Mouse (Mus musculus) hindbrain, embryonic 10.5 days (tissue): Measurements from ENCODE around the gene Cacna1a. TPM values are rescaled to one million over a fixed set of nuclear protein-coding genes. Genes with fewer than 3 reads are reported as not detected.

Experiments
- DNase-seq: peaks from one replicate; pipeline ENCODE4 v3.0.0-alpha.2; 2017; ENCODE audit warnings: low spot score
- H3K27ac ChIP-seq: fragments of 300-500 bp; sonication (generic); 2 replicates; pipeline ENCODE4 v1.5.1; 2016; ENCODE audit warnings: mild to moderate bottlenecking, moderate library complexity
- H3K27me3 ChIP-seq: fragments of 300-500 bp; sonication (generic); 2 replicates; pipeline ENCODE4 v1.6.1; 2016; ENCODE audit warnings: mild to moderate bottlenecking; ENCODE audit not compliant: poor library complexity, insufficient read depth, severe bottlenecking
- H3K36me3 ChIP-seq: fragments of 300-500 bp; sonication (generic); 2 replicates; pipeline ENCODE4 v1.6.1; 2016; ENCODE audit warnings: mild to moderate bottlenecking, moderate library complexity
- H3K4me1 ChIP-seq: fragments of 300-500 bp; sonication (generic); replicated peaks from 2 replicates; pipeline ENCODE4 v1.6.1; 2016; ENCODE audit warnings: mild to moderate bottlenecking
- H3K4me3 ChIP-seq: fragments of 300-500 bp; sonication (generic); 2 replicates; pipeline ENCODE4 v1.5.1; 2016; ENCODE audit warnings: mild to moderate bottlenecking, moderate library complexity
- H3K9me3 ChIP-seq: fragments of 300-500 bp; sonication (generic); 2 replicates; pipeline ENCODE4 v1.6.1; 2016; ENCODE audit warnings: mild to moderate bottlenecking, moderate library complexity
- WGBS: fragments of 180-500 bp; shearing (Covaris S2); methylation state at CpG from one replicate; pipeline ENCODE4 v1.1.7; 2016; 5-methylcytosine and 5-hydroxymethylcytosine counted together
- polyA plus RNA-seq: library from polyadenylated mRNA; unstranded; fragments of >200 nt; fragmentation: Nextera tagmentation; extraction: Ambion mirVana; gene quantifications from 2 replicates; pipeline ENCODE4 v1.2.1, GENCODE M21; 2016

Cacna1a gene
- polyA plus RNA-seq, 1 experiment from 2014 or later: 7.3 TPM

DNA sequence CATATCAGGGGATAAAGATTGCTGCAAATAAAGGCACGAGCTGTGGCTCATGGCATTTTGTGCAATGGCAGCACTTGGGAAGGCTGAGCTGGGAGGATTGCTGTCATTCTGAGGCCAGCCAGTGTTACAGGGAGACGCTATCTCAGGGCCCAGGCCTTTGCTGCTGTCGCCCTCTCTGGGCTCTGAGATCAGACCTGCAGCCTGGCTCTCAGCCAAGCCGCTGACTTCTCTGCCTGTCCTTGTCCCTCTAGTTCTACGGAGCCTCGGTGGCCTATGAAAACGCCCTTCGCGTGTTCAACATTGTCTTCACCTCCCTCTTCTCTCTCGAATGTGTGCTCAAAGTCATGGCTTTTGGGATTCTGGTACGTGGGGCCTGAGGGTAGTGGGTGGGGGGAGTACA lies 200.3 kb downstream of the Cacna1a start:
- Histone ChIP-seq H3K4me3 (no peak overlapping the region), H3K36me3 (peaks cover 13% of the 10 kb centered on the region; the same call in 1 of the 2 replicates), H3K27ac (no peak overlapping the region), H3K9me3 (no peaks in the 10 kb centered on the region), H3K27me3 (peaks cover 3% of the 10 kb centered on the region; the same call in 1 of the 2 replicates), H3K4me1 (peaks cover 5% of the 10 kb centered on the region)
- WGBS: 84% methylated on average over 11 of the region's 11 CpGs
- DNase-seq: no peak

DNA sequence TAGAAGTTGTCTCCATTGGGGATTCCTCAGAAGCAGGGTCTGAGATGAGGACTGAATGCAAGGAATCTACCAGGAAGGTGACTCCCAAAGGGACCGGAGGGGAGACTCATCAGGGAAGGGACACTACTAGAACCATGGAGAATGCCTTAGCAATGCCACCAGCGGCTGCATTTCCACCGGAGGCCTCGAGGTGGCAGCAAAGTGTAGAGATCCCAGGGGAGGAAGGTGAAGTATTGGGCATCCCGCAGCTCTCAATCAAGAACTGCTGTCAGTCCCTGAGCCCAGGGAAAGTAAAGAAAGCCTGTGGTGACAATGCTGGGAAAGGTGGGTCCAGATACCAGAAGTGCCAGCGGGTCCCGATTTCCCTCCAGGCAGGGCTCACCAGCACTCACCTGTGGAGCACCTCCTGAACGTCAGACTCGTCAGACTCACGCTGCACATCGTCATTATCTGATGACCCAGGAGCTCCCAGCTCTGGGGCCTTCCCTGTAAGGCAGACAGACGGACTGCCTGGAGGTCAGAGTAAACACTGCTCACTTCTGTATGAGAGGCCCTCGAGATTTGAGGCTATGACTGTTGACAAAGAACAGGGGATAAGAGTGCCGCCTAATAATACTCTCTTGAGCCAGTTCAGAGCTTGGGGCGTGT lies 203.9 kb downstream of the Cacna1a start:
- H3K36me3 ChIP-seq: peaks cover 2% of the 10 kb centered on the region; the same call in 1 of the 2 replicates

DNA sequence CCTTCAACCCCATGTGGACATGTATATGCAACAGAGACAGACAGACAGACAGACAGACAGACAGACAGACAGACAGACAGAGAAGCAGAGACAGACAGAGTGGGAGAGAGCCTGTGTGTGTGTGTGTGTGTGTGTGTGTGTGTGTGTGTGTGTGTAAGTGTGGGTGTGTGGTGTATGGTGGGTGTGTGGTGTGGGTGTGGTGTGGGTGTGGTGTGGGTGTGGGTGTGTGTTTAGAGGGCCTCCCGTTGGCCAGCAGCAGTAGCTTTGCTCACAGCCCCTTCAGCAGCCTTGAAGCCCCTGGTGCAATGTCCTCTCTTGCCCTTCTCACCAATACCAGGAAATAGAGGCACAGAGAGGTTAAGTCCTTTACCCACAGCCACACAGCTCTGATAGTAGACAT lies 204.9 kb downstream of the Cacna1a start:
- Histone ChIP-seq H3K9me3 (no peaks in the 10 kb centered on the region), H3K4me3 (no peak overlapping the region), H3K4me1 (peaks cover 14% of the 10 kb centered on the region), H3K27ac (no peak overlapping the region), H3K27me3 (peaks cover 15% of the 10 kb centered on the region), H3K36me3 (no peaks in the 10 kb centered on the region)
- WGBS: 75% methylated on average over 1 of the region's 1 CpGs
- DNase-seq: no peak

More for the DNA sequence above, 203.9 kb downstream of the Cacna1a start:
- no peak overlapping the region for H3K27ac ChIP-seq
- peak; percentile 77 for DNase-seq
- peaks cover 7% of the 10 kb centered on the region for H3K27me3 ChIP-seq
- H3K9me3 ChIP-seq: no peaks in the 10 kb centered on the region
- H3K4me1 ChIP-seq: peaks cover 14% of the 10 kb centered on the region
- WGBS: 25% methylated on average over 15 of the region's 15 CpGs
- H3K4me3 ChIP-seq: no peak overlapping the region

DNA sequence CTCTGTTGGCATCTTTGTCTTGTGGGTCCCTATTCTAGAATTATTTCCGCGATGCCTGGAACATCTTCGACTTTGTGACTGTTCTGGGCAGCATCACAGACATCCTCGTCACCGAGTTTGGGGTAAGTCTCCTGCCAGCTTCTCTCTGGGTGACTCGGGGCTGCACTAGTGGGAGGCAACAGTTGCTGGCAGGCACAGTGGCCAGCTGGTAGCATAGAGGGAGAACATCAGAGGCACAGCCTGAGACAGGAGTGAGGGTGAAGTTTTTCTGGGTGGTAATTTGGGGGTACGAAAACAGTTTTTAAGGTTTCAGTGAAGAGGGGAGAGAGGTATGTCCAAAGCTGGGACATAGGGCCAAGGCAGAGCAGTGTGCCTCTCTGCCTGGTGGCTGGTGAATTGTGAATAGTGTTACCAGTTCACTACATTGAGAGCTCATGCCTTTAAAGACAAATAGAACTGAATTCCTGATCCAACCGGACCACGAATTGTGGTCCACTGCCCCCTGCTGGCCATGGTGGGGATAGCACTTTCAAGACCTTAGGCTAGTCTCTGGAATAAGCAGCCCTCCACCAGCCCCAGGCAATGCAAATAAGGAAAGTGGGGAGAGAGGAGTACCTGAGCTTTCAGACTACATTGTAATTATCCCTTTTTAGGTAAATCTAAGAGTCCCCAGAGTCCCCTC lies 206.0 kb downstream of the Cacna1a start:
- Histone ChIP-seq H3K9me3 (no peaks in the 10 kb centered on the region), H3K4me1 (peaks cover 20% of the 10 kb centered on the region), H3K27ac (no peak overlapping the region; the same call in 1 of the 2 replicates), H3K4me3 (no peak overlapping the region), H3K27me3 (peaks cover 25% of the 10 kb centered on the region), H3K36me3 (no peaks in the 10 kb centered on the region)
- 71% methylated on average over 9 of the region's 9 CpGs for WGBS
- DNase-seq: peak; percentile 85

DNA sequence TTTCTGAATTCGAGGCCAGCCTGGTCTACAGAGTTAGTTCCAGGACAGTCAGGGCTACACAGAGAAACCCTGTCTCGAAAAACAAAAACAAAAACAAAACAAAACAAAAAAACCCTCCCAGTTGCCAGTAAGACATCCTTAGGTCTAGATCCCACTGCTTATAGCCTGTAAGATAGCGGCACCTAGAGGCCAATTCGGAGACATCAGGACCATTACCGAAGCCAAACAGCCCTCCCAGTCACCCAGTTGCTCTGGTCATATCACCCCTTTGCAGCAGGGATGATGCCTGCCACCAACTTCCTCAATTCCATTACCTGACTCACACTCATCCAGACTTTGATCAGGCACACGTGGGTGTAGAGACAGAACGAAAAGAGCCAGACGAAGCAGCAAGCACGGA lies 207.4 kb downstream of the Cacna1a start:
- WGBS: 20% methylated on average over 9 of the region's 9 CpGs

DNA sequence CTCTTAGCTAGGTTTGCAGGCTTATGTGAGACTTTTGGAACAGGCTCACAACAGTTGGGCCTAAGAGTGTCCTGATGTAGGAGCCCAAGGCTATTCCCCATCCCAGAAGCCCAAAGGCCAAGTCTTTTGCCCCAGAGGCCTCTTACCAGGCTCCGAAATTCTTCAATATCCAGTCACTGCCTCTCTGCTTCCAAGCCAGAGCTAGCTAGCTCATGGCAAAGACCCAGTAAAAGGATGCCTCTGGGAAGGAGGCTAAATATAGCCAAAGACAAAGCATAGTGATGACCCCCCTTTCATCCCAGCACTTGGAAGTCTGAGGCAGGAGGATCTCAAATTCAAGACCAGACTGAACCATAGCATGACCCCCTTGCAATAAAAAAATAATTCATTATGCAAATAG lies 211.2 kb downstream of the Cacna1a start:
- peaks cover 5% of the 10 kb centered on the region; the same call in 1 of the 2 replicates for H3K36me3 ChIP-seq
- H3K9me3 ChIP-seq: no peaks in the 10 kb centered on the region
- H3K27ac ChIP-seq: no peak overlapping the region
- DNase-seq: no peak
- peaks cover 38% of the 10 kb centered on the region for H3K4me1 ChIP-seq
- no peak overlapping the region for H3K4me3 ChIP-seq
- peaks cover 64% of the 10 kb centered on the region for H3K27me3 ChIP-seq
- 92% methylated on average over 1 of the region's 1 CpGs for WGBS

More for the DNA sequence above, 207.4 kb downstream of the Cacna1a start:
- peak; percentile 56 for DNase-seq
- Histone ChIP-seq H3K4me1 (peaks cover 34% of the 10 kb centered on the region), H3K36me3 (no peaks in the 10 kb centered on the region), H3K9me3 (no peaks in the 10 kb centered on the region), H3K27ac (no peak overlapping the region), H3K27me3 (peaks cover 38% of the 10 kb centered on the region), H3K4me3 (no peak overlapping the region)

DNA sequence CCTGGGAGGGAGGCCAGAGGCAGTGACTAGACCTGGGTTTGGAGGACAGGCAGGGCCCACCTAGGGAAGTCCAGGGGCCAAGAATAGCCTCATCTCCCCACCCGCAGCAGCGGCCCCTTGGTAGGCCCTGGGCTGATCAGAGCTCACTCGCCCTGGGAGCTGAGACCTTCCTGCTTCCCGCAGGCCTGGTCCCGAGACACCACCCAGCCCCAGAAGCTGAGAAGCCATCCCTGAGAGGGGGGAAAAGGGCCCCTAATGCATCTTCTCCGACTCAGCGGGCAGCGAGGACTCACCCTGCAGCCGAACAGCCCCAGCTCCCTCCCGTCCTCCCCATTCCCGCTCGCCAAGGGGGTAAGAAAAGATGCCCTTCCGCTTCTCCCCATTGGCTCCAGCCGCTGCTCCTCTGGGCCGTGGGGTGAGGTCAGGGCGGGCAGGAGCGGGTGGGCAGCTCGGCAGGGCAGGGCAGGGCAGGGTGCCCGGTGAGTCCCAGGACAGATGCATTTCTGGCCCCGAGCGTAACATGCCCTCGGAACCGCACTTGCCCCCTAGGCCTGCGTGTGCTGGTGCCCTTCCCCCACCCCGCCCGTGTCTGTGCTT lies 212.2 kb downstream of the Cacna1a start:
- H3K4me3 ChIP-seq: peak overlapping the region; percentile 51
- H3K36me3 ChIP-seq: peaks cover 5% of the 10 kb centered on the region; the same call in 1 of the 2 replicates
- DNase-seq: peak; percentile 53
- 4% methylated on average over 26 of the region's 26 CpGs for WGBS
- H3K27me3 ChIP-seq: peaks cover 64% of the 10 kb centered on the region
- H3K9me3 ChIP-seq: no peaks in the 10 kb centered on the region
- H3K4me1 ChIP-seq: peaks cover 34% of the 10 kb centered on the region
- peak overlapping the region; percentile 88 for H3K27ac ChIP-seq

DNA sequence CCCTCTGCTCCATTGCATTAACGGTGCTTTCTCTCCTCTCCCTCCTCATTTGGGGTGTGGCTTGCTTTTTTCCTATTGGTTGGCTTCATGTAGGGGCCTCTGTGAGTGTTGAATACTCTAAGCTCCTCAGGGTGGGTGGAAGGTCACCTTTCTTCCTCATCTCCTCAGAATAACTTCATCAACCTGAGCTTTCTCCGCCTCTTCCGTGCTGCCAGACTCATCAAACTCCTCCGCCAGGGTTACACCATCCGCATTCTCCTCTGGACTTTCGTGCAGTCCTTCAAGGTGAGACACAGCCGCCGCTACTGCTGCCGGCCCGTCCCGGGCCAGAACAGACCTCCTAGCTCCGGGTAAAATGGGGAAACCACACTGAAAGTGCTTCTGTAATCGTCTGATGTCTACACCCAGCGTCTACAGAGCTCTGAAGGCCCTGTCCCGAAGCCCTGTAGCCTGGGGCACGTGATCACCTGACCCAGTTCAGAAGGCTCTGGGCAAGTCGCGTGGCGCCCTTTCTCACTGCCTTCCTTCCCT lies 213.0 kb downstream of the Cacna1a start:
- H3K9me3 ChIP-seq: no peaks in the 10 kb centered on the region
- peaks cover 64% of the 10 kb centered on the region for H3K27me3 ChIP-seq
- H3K27ac ChIP-seq: peak overlapping the region; percentile 88
- peak; percentile 29 for DNase-seq
- peaks cover 5% of the 10 kb centered on the region; the same call in 1 of the 2 replicates for H3K36me3 ChIP-seq
- peak overlapping the region; percentile 51 for H3K4me3 ChIP-seq
- H3K4me1 ChIP-seq: peaks cover 34% of the 10 kb centered on the region
- WGBS: 4% methylated on average over 19 of the region's 19 CpGs

DNA sequence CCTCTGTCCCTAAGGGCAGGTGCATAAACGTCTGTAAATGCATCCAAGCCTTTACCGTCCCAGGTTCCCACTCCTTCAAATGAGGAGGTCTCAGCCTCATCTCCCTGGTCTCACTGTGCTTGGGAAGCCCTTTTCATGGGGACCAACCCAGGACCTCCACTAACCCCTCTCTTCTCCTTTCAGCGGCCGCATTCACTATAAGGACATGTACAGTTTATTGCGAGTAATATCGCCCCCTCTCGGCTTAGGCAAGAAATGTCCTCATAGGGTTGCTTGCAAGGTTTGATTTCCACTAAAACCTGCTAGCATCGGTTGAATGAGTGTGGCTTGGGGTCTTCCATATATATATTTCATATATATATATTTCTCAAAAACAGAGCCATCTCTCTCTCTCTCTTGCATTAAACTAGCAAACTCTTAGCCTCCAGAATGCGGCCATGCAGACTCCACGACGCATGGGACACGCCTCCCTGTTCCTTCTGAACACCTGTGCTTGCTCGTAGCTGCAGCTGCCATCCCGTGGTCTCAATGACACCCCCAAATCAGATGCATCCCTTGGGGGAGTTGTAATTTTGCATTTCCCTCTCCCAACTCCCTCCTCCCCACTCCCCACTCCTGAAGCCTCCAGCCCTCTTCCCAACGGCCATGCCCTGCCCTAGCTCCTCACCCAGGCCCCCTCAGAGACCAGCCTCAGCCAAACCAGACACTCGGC lies 226.4 kb downstream of the Cacna1a start:
- no peak overlapping the region; the same call in 1 of the 2 replicates for H3K27ac ChIP-seq
- 34% methylated on average over 16 of the region's 16 CpGs for WGBS
- no peak overlapping the region for H3K4me3 ChIP-seq
- peaks cover 44% of the 10 kb centered on the region for H3K27me3 ChIP-seq
- H3K9me3 ChIP-seq: no peaks in the 10 kb centered on the region
- H3K36me3 ChIP-seq: no peaks in the 10 kb centered on the region
- DNase-seq: peak; percentile 41
- H3K4me1 ChIP-seq: peaks cover 29% of the 10 kb centered on the region

DNA sequence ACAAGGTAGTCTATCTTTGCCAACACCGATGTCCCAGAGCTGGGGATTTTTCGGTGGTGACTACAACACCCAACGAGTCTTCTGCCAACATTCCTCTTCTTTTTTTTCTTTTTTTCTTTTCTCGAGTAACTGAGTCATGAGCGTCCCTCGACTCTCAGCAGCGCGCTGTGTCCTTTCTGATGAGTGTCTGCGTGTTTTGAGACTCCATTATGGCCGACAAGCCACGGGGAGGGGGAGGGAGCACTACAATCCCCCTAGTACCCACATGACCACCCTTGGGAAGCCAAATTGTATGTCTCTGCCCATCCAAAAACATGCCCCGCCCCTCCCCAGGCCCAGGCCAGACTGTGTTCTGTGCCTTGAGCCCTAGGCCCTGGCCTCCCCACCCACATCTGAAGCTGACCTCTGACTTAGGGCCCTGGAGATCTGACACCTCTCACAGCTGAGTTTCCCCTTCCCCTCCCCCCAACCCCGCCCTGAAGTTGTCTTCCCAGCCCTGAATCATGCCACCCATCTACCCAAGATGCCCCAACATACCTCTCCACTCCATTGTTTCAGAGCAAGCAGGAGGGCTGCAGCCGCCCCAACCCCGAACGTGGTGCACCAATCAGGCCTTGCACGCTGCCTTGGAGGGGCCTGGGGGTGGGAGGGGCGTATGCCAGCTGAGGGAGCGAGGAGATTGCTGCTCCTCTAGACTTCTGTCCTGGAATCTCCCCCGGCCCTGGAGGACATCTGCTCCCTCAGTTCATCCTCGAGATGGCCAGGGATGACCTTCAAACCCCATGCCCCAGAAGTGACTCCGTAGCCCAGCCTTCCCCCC lies 227.6 kb downstream of the Cacna1a start:
- H3K27me3 ChIP-seq: peaks cover 49% of the 10 kb centered on the region
- peaks cover 29% of the 10 kb centered on the region for H3K4me1 ChIP-seq
- 19% methylated on average over 22 of the region's 22 CpGs for WGBS
- H3K36me3 ChIP-seq: no peaks in the 10 kb centered on the region
- no peaks in the 10 kb centered on the region for H3K9me3 ChIP-seq
- peak overlapping the region; percentile 77 for H3K27ac ChIP-seq
- DNase-seq: peak; percentile 31
- H3K4me3 ChIP-seq: 0 out of 2 replicates have a peak overlapping the region, but pooled peaks have one; percentile 3

DNA sequence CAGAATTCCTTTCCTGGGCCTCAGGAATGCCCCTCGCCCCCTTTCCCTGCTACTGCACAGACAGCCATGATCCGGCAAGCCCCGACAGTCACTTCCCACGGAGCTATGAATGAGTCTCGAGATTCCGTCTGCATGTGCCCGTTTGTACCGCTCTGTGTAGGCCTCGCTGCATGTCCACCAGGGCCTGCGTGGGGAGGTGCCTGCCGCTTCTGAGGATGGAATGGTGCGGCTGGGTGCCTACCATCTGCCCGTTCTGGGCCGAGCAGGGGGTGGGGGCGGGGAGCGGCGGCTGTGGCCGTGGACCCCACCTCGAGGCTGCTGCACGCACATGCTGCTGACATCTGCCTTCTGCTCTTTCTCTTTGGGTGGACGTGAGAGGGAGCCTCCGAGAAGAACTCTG lies 228.8 kb downstream of the Cacna1a start:
- Histone ChIP-seq H3K27ac (peak overlapping the region; percentile 77), H3K4me3 (no peak overlapping the region), H3K27me3 (peaks cover 49% of the 10 kb centered on the region), H3K9me3 (no peaks in the 10 kb centered on the region), H3K36me3 (0 out of 2 replicates have a peak, but pooled peaks cover 5% of the 10 kb centered on the region), H3K4me1 (peaks cover 29% of the 10 kb centered on the region)
- peak; percentile 19 for DNase-seq
- WGBS: 41% methylated on average over 22 of the region's 22 CpGs
